Mouse (Mus musculus) myocyte (in vitro differentiated cells): ENCODE results near the gene Pimreg.

Source experiments
- CEBPB ChIP-seq: IDR thresholded peaks from 2 replicates; pipeline ENCODE4 v1.6.1; 2011; ENCODE audit warnings: mild to moderate bottlenecking, moderate library complexity; ENCODE audit not compliant: poor library complexity, insufficient read depth, severe bottlenecking
- E2F4 ChIP-seq: IDR thresholded peaks from one replicate; pipeline ENCODE4 v1.6.1; 2011; ENCODE audit warnings: mild to moderate bottlenecking, control low read depth, moderate library complexity; ENCODE audit not compliant: insufficient read depth
- MYOD1 ChIP-seq, 3 experiments: IDR thresholded peaks; one replicate each; pipeline ENCODE4 v1.6.1; 2011; ENCODE audit warnings: control low read depth in 2 of 3, low read depth in 2 of 3, mild to moderate bottlenecking in 2 of 3, moderate library complexity in 1 of 3; ENCODE audit not compliant: insufficient read length in 2 of 3, control insufficient read depth in 1 of 3
- MYOG ChIP-seq, 3 experiments: IDR thresholded peaks; one replicate each; pipeline ENCODE4 v1.6.1; 2011; ENCODE audit warnings: control low read depth in 2 of 3, low read depth in 2 of 3, mild to moderate bottlenecking in 2 of 3; ENCODE audit not compliant: insufficient read length in 2 of 3, control insufficient read depth in 1 of 3, insufficient read depth in 1 of 3
- POLR2A ChIP-seq: IDR thresholded peaks from one replicate; pipeline ENCODE4 v1.6.1; 2011; ENCODE audit warnings: low read depth, mild to moderate bottlenecking, control low read depth, moderate library complexity; ENCODE audit not compliant: insufficient read length
- POLR2AphosphoS2 ChIP-seq: IDR thresholded peaks from one replicate; pipeline ENCODE4 v1.6.1; 2011; ENCODE audit warnings: low read depth, control low read depth; ENCODE audit not compliant: insufficient read length
- SRF ChIP-seq: IDR thresholded peaks from one replicate; pipeline ENCODE4 v1.6.1; 2011; ENCODE audit warnings: low read depth; ENCODE audit not compliant: control insufficient read depth, insufficient read length
- TCF12 ChIP-seq: IDR thresholded peaks from one replicate; pipeline ENCODE4 v1.6.1; 2011; ENCODE audit warnings: mild to moderate bottlenecking, control low read depth; ENCODE audit not compliant: poor library complexity, insufficient read depth, severe bottlenecking
- USF1 ChIP-seq: IDR thresholded peaks from one replicate; pipeline ENCODE4 v1.6.1; 2011; ENCODE audit warnings: low read depth, mild to moderate bottlenecking, control low read depth, moderate library complexity

DNA sequence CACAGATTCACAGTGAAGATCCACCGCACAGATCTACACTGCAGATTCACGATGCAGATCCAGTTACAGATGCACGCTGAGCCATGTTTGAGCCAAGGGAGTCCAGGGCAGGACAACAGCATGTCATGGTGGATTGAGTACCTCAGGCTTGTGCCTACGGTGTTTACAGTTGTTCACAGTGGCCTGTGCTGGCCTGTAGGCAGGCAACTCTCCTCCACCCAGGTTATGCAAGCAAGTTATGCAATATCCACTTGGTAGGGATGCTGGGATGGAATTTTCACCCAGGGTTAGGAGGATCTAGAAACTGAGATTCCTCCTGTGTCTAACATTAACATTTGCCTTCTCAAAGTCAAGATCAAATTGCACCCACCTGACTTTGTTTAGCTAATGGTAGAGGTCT is 40.8 kb downstream of the Pimreg start:
- no peak for TF ChIP-seq TCF12
- no peak for TF ChIP-seq POLR2A
- TF ChIP-seq POLR2AphosphoS2: no peak
- no peak for TF ChIP-seq MYOG (IDR thresholded peaks at IDR 0.05; ENCODE audit: control insufficient read depth in 1 of 3, insufficient read depth in 1 of 3, insufficient read length in 2 of 3, low read depth in 2 of 3)
- TF ChIP-seq E2F4: no peak
- TF ChIP-seq USF1: no peak
- TF ChIP-seq MYOD1 (IDR thresholded peaks at IDR 0.05; ENCODE audit: control insufficient read depth in 1 of 3, insufficient read length in 2 of 3, low read depth in 2 of 3): no peak
- no peak for TF ChIP-seq SRF
- no peak for TF ChIP-seq CEBPB
